Mouse (Mus musculus) forebrain, embryonic 13.5 days (tissue): ENCODE results near the gene Usp19. TPM values are rescaled to one million over a fixed set of nuclear protein-coding genes. Genes with fewer than 3 reads are reported as not detected.

ENCODE experiments used
- polyA plus RNA-seq: library from polyadenylated mRNA; unstranded; fragments of >200 nt; fragmentation: Nextera tagmentation; extraction: Ambion mirVana; gene quantifications from 2 replicates; pipeline ENCODE4 v1.2.1, GENCODE M21; 2015

Gene Usp19
- polyA plus RNA-seq, 1 experiment from 2014 or later, result 69.7 TPM

Other genes with a start within 250 kb of the Usp19 start
- 40.8 and 45.4 TPM in 2 replicates for gene Dag1, start 226.6 kb upstream of the Usp19 start, polyA plus RNA-seq
- 94.9 and 95.4 TPM in 2 replicates for gene Nicn1, start 200.2 kb upstream of the Usp19 start, polyA plus RNA-seq
- 25.3 and 26.7 TPM in 2 replicates for gene Amt, start 193.7 kb upstream of the Usp19 start, polyA plus RNA-seq
- 317 and 330 TPM in 2 replicates for gene Rhoa, start 184.5 kb upstream of the Usp19 start, polyA plus RNA-seq
- gene Tcta, start 184.4 kb upstream of the Usp19 start, polyA plus RNA-seq, result 30.9 and 38.1 TPM in 2 replicates
- 489 and 518 TPM in 2 replicates for gene Gpx1, start 151.7 kb upstream of the Usp19 start, polyA plus RNA-seq
- gene Usp4, start 142.7 kb upstream of the Usp19 start, polyA plus RNA-seq, result 132 and 142 TPM in 2 replicates
- gene 1700102P08Rik, start 97.8 kb upstream of the Usp19 start, polyA plus RNA-seq, result 1.5 and 2.0 TPM in 2 replicates
- 1.1 and 1.2 TPM in 2 replicates for gene Ccdc36, start 62.1 kb upstream of the Usp19 start, polyA plus RNA-seq
- not detected in 2 replicates for gene BC048562, start 54.1 kb upstream of the Usp19 start, polyA plus RNA-seq
- 50.1 and 53.8 TPM in 2 replicates for gene Ccdc71, start 30.1 kb upstream of the Usp19 start, polyA plus RNA-seq
- 54.1 and 63.9 TPM in 2 replicates for gene Klhdc8b, start 29.0 kb upstream of the Usp19 start, polyA plus RNA-seq
- 18.7 and 22.9 TPM in 2 replicates for gene Lamb2, start 10.9 kb upstream of the Usp19 start, polyA plus RNA-seq
- 80.4 and 91.2 TPM in 2 replicates for gene Qars, start 17.1 kb downstream of the Usp19 start, polyA plus RNA-seq
- 132 and 144 TPM in 2 replicates for gene Qrich1, start 26.2 kb downstream of the Usp19 start, polyA plus RNA-seq
- gene Impdh2, start 69.7 kb downstream of the Usp19 start, polyA plus RNA-seq, result 135 and 143 TPM in 2 replicates
- 64.8 and 70.4 TPM in 2 replicates for gene Ndufaf3, start 76.8 kb downstream of the Usp19 start, polyA plus RNA-seq
- gene Dalrd3, start 79.3 kb downstream of the Usp19 start, polyA plus RNA-seq, result 230 and 246 TPM in 2 replicates
- 203 and 256 TPM in 2 replicates for gene Wdr6, start 88.1 kb downstream of the Usp19 start, polyA plus RNA-seq
- 16.6 and 18.7 TPM in 2 replicates for gene P4htm, start 107.1 kb downstream of the Usp19 start, polyA plus RNA-seq
- 55.9 and 58.2 TPM in 2 replicates for gene Arih2, start 158.8 kb downstream of the Usp19 start, polyA plus RNA-seq
- 39.0 and 41.3 TPM in 2 replicates for gene Slc25a20, start 171.5 kb downstream of the Usp19 start, polyA plus RNA-seq
- 32.8 and 34.2 TPM in 2 replicates for gene Prkar2a, start 198.7 kb downstream of the Usp19 start, polyA plus RNA-seq